Mouse (Mus musculus) urinary bladder, postnatal 14 days (tissue): ENCODE results near the gene Mmp25.

Experiments used
- DNase-seq: peaks from one replicate; pipeline ENCODE4 v3.0.0; 2021; ENCODE audit warnings: low spot score

The Mmp25 gene

DNA sequence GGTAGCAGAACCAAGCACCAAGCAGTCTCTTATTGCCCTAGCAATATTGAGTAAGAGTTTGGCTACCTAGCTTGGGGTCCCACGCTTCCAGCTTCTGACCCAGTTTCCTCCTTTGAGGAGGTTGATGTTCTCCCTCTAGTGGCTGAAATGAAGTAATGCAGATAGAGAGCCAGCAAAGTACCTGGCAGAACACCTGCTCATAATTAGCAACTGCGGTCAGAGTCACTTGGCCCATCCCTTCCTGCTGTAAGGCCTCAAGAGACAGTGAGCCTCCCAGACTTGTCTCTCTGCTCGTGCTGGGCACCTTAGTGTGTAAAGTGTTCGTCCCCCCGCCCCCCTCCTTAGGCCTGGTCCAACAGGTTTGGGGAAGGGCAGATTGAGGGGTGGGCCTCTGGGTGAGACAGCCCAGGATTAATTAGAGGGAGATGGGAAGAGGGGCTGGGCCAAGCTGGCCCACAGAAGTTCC, 19.5 kb upstream of the Mmp25 start:
- DNase-seq: no peak

DNA sequence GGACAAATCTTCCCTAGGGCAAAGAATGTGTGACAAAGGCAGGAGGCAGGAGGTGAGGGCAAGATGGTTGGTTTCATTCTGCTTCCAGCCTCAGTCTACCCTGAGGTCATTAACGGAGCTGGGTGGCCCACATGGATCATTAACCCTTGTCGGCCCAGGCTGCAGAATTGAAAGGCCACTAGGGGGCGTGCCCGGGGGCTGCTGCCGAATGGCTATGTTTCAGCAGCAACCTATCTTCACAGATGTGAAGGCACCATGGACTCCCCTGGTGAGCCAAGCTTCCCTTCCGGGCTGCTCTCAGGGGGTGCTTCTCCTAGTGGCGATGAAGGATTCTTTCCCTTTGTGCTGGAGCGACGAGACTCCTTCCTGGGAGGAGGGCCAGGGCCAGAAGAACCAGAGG, 16.4 kb upstream of the Mmp25 start:
- no peak for DNase-seq

- DNase-seq: peak; percentile 50
Observed at GRCm38 (mm10) chr17:23660876-23661200, 15.8 kb upstream of the Mmp25 start.

DNA sequence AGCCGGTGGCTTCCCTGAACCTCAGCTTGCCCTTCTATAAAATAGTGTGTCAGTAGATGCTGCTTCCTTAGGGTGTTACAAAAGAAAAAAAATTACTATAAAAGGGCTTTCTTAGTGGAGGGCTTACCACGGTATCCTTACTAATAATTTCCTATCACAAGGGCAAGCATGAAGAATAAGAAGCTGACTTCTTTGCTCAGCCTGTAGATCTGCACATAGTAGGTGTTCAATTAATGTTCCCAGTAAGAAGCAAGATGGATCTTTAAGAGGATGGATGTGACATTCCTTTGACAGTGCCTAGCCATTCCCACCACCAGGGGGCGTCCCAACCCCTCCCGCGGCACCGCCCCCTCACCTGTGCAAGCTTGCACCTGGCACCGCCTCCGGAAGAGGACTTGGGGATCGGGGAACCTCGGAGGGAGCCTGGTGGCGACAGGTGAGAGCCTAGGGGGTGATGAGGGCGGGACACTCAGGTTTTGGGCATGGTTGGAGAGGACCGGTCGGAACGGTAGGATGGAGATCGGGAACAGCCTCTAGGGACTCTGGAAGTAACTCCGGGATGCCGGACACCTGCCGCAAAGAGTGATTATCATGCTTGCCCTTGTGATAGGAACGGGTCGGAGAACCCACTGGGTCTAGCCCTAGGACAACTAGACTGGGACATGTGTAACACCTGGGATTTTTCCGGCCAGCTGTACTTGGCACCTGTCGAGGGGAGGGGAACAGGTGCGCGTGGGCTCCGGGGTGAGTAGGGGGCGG, 15.2 kb upstream of the Mmp25 start, which contains the start of gene Bicdl2:
Gene Bicdl2, plus strand, starts transcription at position 390 of the 759 bp plus-strand sequence.
- DNase-seq: peak; percentile 87

- no peak for DNase-seq
Observed at GRCm38 (mm10) chr17:23658450-23658849, 13.4 kb upstream of the Mmp25 start.

DNA sequence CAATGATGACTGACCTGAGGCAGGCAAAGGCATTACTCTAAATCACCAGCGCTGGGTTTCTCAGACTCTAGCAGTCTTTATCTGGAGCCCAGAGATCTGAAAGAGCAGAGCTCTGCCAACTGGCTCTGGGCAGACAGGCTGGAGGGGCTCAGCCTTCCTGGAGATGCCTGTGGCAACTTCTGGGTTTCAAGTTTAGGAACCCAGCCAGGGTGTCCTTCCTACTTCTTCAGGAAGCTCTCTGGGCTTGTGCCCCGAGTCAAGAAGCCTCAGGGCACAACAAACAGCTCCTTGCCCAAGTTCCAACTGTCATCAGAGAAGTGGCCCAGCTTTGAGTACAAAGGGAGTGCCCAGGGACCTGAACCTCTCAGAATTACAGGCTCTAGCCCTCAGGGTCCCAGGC, 9.3 kb upstream of the Mmp25 start:
- no peak for DNase-seq

- no peak for DNase-seq
Observed at GRCm38 (mm10) chr17:23654001-23654400, 8.9 kb upstream of the Mmp25 start.

DNA sequence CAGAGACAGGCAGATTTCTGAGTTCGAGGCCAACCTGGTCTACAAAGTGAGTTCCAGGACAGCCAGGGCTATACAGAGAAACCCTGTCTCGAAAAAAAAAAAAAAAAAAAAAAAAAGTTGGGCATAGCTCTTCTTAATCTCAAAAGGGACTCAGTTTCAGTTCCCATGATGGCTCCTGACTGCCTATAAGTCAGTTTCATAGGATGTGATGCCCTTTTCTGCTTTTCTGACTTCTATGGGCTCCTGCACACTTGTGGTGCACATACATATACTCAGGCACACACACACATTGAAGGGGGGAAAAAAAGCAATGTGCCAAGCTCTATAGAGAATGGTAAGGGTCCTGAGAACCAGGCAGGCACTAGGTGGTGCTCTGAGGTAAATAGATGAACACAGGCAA, 8.2 kb upstream of the Mmp25 start:
- no peak for DNase-seq

DNA sequence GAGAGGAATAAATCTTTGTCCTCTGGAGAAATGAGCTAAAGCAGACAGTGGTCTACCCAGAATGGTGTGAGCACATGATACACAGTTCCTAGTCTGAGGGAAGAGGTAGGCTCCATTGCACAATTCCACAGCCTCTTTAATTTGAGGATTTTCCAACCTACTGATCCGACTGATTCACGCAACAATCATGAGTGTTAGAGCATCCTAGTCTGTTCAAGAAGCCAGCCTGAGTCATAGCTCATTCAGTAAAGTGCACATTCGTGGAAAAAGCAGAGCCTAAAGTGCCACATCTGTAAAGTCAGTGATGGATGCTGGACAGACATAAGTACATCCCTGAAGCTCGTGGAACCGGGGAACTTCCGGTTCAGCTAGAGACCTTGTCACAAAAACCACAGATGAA, 6.3 kb upstream of the Mmp25 start:
- no peak for DNase-seq

DNA sequence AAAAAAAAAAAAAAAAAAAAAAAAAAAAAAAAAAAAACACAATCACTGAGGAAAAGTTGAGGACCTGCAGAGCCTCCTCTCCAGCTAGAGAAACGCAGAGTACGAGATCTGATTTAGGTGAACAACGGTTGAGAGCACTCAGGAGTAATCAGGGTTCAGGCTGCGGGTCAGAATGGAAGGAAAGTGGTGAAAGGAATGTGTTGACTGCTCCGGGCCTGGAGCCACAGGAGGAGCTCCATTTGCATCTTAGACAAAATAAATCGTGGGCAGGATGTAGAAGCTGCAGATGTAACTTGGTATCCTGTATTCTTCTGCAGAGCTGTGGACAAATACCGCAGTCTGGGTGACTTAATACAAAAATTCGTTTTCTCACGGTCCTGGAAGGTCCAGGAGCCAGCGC, 817 bp upstream of the Mmp25 start:
- no peak for DNase-seq

DNA sequence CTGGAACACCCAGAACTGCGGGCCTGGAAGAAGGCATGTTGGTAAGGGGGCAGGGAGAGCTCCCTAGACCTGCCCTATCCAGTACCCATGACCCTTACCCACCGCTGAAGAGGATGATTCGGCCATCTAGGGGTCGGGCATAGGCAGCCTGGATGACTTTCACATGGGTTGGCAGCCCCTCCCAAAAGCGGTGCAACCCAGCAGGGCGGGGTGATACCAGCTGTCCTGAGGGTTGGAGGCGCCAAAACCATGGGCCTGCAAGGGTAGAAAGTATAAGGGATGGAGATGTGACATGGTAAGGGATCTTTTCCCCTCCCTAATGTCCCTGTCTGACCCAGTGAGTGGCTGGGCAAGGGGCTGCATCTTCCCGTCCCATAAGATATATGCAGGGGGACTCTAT, 13.8 kb downstream of the Mmp25 start:
- DNase-seq: no peak

- peak; percentile 81 for DNase-seq
Observed at GRCm38 (mm10) chr17:23630195-23631020, 14.7 kb downstream of the Mmp25 start.

- no peak for DNase-seq
Observed at GRCm38 (mm10) chr17:23627813-23628212, 17.3 kb downstream of the Mmp25 start.

- no peak for DNase-seq
Observed at GRCm38 (mm10) chr17:23620351-23620750, 24.7 kb downstream of the Mmp25 start.

GRCm38 (mm10) chr17:23617087-23617486, 28.0 kb downstream of the Mmp25 start:
- DNase-seq: no peak

- peak; percentile 68 for DNase-seq
Observed at GRCm38 (mm10) chr17:23610361-23610800, 34.7 kb downstream of the Mmp25 start.

DNA sequence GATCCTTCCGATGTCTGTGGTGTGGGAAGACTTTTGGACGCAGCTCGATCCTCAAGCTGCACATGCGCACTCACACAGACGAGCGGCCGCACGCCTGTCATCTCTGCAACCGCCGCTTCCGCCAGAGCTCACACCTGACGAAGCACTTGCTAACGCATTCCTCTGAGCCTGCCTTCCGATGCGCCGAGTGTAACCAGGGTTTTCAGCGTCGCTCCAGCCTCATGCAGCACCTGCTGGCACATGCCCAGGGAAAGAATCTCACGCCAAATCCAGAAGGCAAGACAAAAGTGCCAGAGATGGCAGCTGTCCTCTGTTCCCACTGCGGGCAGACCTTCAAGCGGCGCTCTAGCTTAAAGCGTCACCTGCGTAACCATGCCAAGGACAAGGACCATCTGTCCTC, 35.5 kb downstream of the Mmp25 start:
- no peak for DNase-seq

GRCm38 (mm10) chr17:23605220-23605619, 39.9 kb downstream of the Mmp25 start:
- DNase-seq: no peak

- no peak for DNase-seq
Observed at GRCm38 (mm10) chr17:23604394-23604793, 40.7 kb downstream of the Mmp25 start.

DNA sequence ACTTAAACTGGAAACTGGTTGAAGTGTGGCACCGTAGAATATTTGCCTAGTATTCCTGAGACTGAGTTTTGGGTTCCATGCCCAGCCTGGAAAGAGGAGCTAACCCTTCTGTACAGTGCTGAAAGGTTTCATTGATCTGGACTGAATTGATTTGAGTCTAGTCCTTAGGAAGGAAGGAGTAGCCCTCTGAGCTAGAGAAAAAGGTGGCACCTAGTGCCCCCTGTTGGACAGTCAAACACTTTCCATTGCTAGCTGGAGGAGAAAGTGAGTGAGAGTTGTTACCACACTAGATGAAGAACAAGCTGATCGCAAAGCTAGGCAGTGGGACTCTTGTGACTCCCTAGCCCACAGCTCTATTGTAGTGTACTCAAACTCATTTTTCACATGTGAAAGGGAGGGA, 41.5 kb downstream of the Mmp25 start:
- DNase-seq: no peak

DNA sequence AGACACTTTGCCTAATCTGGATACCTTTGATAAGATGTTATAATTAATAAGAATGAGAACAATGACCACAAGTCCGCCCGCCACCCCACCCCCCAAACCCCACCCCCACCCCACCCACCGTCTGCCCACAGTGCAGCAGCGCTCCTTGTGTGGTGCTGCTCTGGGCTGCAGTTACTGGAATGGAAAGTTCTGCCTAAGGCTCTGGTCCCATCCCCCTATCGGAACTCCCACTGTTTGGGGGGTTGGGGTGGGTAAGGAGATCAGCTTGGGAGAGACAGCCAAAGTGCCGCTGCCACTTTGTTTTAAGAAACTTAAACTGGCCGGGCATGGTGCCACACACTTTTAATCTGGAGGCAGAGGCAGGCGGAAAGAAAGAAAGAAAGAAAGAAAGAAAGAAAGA, 42.0 kb downstream of the Mmp25 start:
- no peak for DNase-seq

- no peak for DNase-seq
Observed at GRCm38 (mm10) chr17:23601836-23602585, 43.1 kb downstream of the Mmp25 start.
